Mouse (Mus musculus) cerebellum, adult 2 months (tissue): ENCODE data around the gene Hspa8. TPM values are rescaled to one million over a fixed set of nuclear protein-coding genes. Genes with fewer than 3 reads are reported as not detected.
A peak's percentile ranks its signal among the peaks of the same experiment; 100 is the strongest.
"Not testable (repeated sequence)": the region's sequence is repeated elsewhere in the genome, so short reads cannot be mapped to it uniquely, and the experiment has no call there.

Experiments
- DNase-seq, 2 experiments: peaks; one replicate each; pipeline ENCODE4 v3.0.0; 2021
- H3K27ac ChIP-seq: fragments of 200-500 bp; 2 replicates; pipeline ENCODE4 v1.5.1; 2012; ENCODE audit warnings: low read length, control low read depth, inconsistent platforms; ENCODE audit not compliant: insufficient read depth
- H3K27me3 ChIP-seq: fragments of 200-500 bp; 2 replicates; pipeline ENCODE4 v1.6.1; 2012; ENCODE audit warnings: inconsistent platforms, mild to moderate bottlenecking, low read length, moderate library complexity; ENCODE audit not compliant: control insufficient read depth, insufficient read depth
- H3K4me1 ChIP-seq: fragments of 200-500 bp; 2 replicates; pipeline ENCODE4 v1.6.1; 2011; ENCODE audit warnings: low read length; ENCODE audit not compliant: control insufficient read depth, insufficient read depth
- H3K4me3 ChIP-seq: fragments of 200-500 bp; replicated peaks from 2 replicates; pipeline ENCODE3; 2011; ENCODE audit warnings: mild to moderate bottlenecking, low read depth, low read length, control low read depth; ENCODE audit not compliant: insufficient read depth
- CTCF ChIP-seq: fragments of 200-500 bp; IDR thresholded peaks from 2 replicates; pipeline ENCODE4 v1.5.1; 2011; ENCODE audit warnings: low read depth, mild to moderate bottlenecking, control low read depth, low read length, moderate library complexity, borderline replicate concordance; ENCODE audit not compliant: insufficient read depth
- POLR2A ChIP-seq: fragments of 200-500 bp; IDR thresholded peaks from 2 replicates; pipeline ENCODE4 v1.6.1; 2011; ENCODE audit warnings: low read length, control low read depth, borderline replicate concordance; ENCODE audit not compliant: insufficient read depth
- WGBS: fragments of 180-500 bp; shearing (Covaris S2); methylation state at CpG from one replicate; pipeline ENCODE4 v1.1.7; 2018; 5-methylcytosine and 5-hydroxymethylcytosine counted together
- polyA plus RNA-seq: library from polyadenylated mRNA; depleted of rRNA; stranded (reverse); fragments of >200 nt; gene quantifications from 2 replicates; pipeline ENCODE4 v1.2.3, GENCODE M21; 2012

The Hspa8 gene
- polyA plus RNA-seq, 1 experiment = 2,645 TPM

- peak; percentile 77 to 84 for DNase-seq
- Histone ChIP-seq H3K4me3 (peak overlapping the region; percentile 56), H3K4me1 (peaks cover 13% of the 10 kb centered on the region), H3K27ac (peak overlapping the region; percentile 62)
- TF ChIP-seq POLR2A = 0 out of 2 replicates have a peak, but pooled peaks have one; percentile 16
- WGBS = under 1% methylated on average over 26 of the region's 28 CpGs
- H3K27me3 ChIP-seq = not testable (repeated sequence)
Measured at GRCm38 (mm10) chr9:40801614-40802532, 1.1 kb downstream of the Hspa8 start.

GRCm38 (mm10) chr9:40802533-40802875 lies 1.7 kb downstream of the Hspa8 start:
- Histone ChIP-seq H3K4me3 (peak overlapping the region; percentile 43), H3K4me1 (peaks cover 18% of the 10 kb centered on the region)
- H3K27me3 ChIP-seq, DNase-seq, H3K27ac ChIP-seq: not testable (repeated sequence)
- 1% methylated on average over 8 of the region's 8 CpGs for WGBS

DNA sequence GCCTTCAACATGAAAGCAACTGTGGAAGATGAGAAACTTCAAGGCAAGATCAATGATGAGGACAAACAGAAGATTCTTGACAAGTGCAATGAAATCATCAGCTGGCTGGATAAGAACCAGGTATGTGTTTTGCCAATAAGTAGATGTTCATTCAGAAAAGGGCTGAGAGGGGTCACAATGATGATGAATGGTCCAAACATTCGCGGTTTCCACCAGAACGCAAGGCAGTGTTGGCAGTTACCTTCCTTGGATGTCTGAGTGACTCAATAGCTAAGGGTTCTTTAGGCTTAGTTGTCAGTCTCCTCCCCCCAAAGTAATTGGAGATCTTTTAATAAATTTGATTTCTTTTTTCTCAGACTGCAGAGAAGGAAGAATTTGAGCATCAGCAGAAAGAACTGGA lies 3.8 kb downstream of the Hspa8 start:
- DNase-seq = not testable (repeated sequence)
- WGBS = 26% methylated on average over 3 of the region's 3 CpGs
- H3K4me1 ChIP-seq = peaks cover 17% of the 10 kb centered on the region; the same call in 1 of the 2 replicates

GRCm38 (mm10) chr9:40805263-40805662 lies 4.5 kb downstream of the Hspa8 start:
- Histone ChIP-seq H3K4me3 (peak overlapping the region; percentile 19), H3K4me1 (peaks cover 17% of the 10 kb centered on the region; the same call in 1 of the 2 replicates), H3K27ac (no peak overlapping the region), H3K27me3 (no peaks in the 10 kb centered on the region)
- peak; percentile 67 to 74 for DNase-seq
- WGBS = 7% methylated on average over 2 of the region's 2 CpGs
- TF ChIP-seq POLR2A (no peak), CTCF (peak; percentile 60; the same call in 1 of the 2 replicates)

More for the DNA sequence above, 3.8 kb downstream of the Hspa8 start:
- H3K27me3 ChIP-seq, H3K4me3 ChIP-seq, H3K27ac ChIP-seq: not testable (repeated sequence)

GRCm38 (mm10) chr9:40806440-40807288 lies 5.9 kb downstream of the Hspa8 start:
- 0 out of 2 replicates have a peak overlapping the region, but pooled peaks have one; percentile 34 for H3K27ac ChIP-seq
- WGBS = 15% methylated on average over 5 of the region's 5 CpGs
- H3K4me3 ChIP-seq = no peak overlapping the region
- peaks cover 17% of the 10 kb centered on the region; the same call in 1 of the 2 replicates for H3K4me1 ChIP-seq
- TF ChIP-seq CTCF = no peak
- TF ChIP-seq POLR2A = peak; percentile 18; the same call in 1 of the 2 replicates
- no peaks in the 10 kb centered on the region for H3K27me3 ChIP-seq
- peak; percentile 51 to 57 for DNase-seq

DNA sequence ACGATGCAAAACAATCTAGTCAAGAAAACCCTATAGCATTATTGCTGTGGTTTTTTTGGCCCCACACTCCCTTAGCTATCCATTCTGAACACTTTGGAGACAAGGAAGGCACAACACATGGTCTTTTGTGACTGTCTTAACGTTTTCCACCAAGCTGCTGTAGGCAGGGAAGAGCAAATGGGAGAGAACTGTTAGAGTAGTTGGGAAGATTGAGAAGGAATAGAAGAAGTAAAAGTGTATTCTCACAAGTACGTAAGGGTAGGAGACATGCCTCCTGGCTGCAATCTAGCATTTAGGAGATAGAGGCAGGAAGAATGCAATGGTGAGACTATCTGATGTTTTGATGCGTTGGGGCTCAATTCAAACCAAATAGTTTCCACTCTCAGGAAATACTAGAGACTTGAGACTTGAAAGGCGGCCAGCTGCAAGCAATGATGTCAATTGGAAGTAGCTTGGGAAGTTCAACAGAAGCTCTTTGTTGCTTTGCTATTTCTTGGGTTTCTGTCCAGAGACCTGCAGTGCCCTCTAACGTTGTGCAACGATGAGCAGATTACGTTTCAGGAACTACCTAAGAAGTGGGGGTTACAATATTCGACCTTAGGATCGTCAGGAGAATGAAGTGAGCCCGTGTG lies 6.6 kb downstream of the Hspa8 start:
- Histone ChIP-seq H3K4me1 (peaks cover 17% of the 10 kb centered on the region; the same call in 1 of the 2 replicates), H3K27ac (peak overlapping the region; percentile 34; the same call in 1 of the 2 replicates), H3K4me3 (no peak overlapping the region), H3K27me3 (no peaks in the 10 kb centered on the region)
- TF ChIP-seq POLR2A (no peak), CTCF (no peak)
- 21% methylated on average over 11 of the region's 11 CpGs for WGBS
- DNase-seq = peak in 1 of 2 experiments; percentile 37

- Histone ChIP-seq H3K4me3 (no peak overlapping the region), H3K27me3 (no peaks in the 10 kb centered on the region), H3K27ac (no peak overlapping the region; the same call in 1 of the 2 replicates), H3K4me1 (peaks cover 17% of the 10 kb centered on the region; the same call in 1 of the 2 replicates)
- peak in 1 of 2 experiments; percentile 25 for DNase-seq
- TF ChIP-seq CTCF (no peak), POLR2A (no peak)
- 32% methylated on average over 16 of the region's 16 CpGs for WGBS
Measured at GRCm38 (mm10) chr9:40808061-40808906, 7.5 kb downstream of the Hspa8 start.
